Mouse (Mus musculus) brain, embryonic 14.5 days (tissue): ENCODE results near the gene Med22. TPM values are rescaled to one million over a fixed set of nuclear protein-coding genes. Genes with fewer than 3 reads are reported as not detected.
"Not testable (repeated sequence)": the region's sequence is repeated elsewhere in the genome, so short reads cannot be mapped to it uniquely, and the experiment has no call there.

Experiments
- DNase-seq: peaks from one replicate; pipeline ENCODE4 v3.0.0-alpha.2; 2011; ENCODE audit warnings: low read depth
- CTCF ChIP-seq: fragments of 200-500 bp; IDR thresholded peaks from 2 replicates; pipeline ENCODE4 v1.5.1; 2012; ENCODE audit warnings: inconsistent platforms, mild to moderate bottlenecking, moderate library complexity, borderline replicate concordance; ENCODE audit not compliant: insufficient read depth, insufficient read length; ENCODE audit errors: extremely low read depth
- POLR2A ChIP-seq: fragments of 200-500 bp; IDR thresholded peaks from 2 replicates; pipeline ENCODE4 v1.6.1; 2012; ENCODE audit warnings: mild to moderate bottlenecking, inconsistent platforms, borderline replicate concordance; ENCODE audit not compliant: poor library complexity, insufficient read depth, insufficient read length, severe bottlenecking; ENCODE audit errors: extremely low read depth
- polyA plus RNA-seq: library from polyadenylated mRNA; depleted of rRNA; stranded (reverse); fragments of >200 nt; gene quantifications from 2 replicates; pipeline ENCODE4 v1.2.3, GENCODE M21; 2012; rRNA removed

Gene Med22
- polyA plus RNA-seq, 1 experiment = 119 TPM

DNA sequence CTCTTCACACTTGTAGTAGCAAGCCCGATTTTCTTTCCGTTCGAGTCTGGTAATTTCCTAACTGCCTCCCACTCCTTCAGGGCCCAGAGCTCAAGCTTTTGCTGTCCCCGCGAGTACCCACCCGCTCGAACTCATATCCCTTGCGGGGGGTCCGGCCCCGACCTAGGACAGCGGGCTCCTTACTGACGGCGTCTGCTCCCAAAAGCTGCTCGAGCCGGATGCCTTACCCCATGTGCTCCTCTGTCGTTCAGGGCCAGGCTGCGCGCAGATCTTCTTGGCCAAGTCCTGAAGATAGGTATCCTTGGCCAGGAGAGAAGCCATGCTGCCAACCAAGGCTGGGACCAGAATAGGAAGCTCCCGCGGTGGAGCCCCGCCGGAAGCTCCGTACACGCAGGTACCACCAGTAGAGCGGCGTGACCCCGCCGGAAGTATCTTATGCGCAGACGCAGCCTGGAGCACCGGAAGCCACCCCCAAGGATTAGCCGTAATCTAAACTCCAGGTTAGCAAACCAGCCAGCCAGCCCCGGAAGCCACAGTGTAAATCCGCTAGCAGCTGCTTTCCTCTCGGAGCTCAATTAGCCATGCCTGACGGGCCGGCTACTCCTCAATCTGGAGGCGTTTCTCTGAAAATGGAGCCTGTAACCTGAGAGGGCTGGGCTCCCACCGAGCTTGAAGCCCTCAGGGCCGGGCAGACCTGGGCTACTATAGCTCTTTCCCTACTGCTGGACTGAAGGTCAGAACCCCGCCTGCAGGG, 7.8 kb downstream of the Med22 start, which contains the start of gene Surf6:
Gene Surf6 (minus strand): TSS at position 413 of the 754 bp plus-strand sequence.
- TF ChIP-seq CTCF = no peak
- TF ChIP-seq POLR2A = peak; percentile 20; the same call in 1 of the 2 replicates
- peak; percentile 99 for DNase-seq

DNA sequence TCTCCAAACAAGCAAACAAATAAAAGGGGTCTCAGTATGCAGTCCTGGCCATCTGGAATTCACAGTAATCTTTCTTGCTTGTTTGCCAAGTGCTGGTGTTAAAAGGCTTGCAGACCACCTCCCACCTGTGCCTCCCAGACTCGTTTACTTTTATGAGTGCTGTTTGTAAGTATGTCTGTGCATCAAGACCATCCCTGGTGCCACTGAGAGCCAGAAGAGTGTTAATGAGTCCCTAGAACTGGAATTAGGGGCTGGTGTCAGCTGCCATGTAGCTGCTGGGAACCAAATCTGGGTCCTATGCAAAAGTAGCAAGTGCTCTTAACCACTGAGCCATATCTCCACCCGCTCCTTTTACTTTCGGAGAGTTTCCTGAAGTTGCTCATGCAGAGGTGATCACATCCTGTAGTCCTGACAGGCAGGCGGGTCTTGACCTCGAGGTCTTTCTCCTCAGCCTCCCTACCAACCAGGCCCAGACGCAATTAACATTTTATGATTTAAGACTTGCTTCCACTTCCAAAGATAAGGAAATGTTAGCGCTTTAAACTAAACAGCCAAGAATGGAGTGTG, 8.6 kb downstream of the Med22 start:
- no peak for DNase-seq
- TF ChIP-seq CTCF = no peak
- no peak for TF ChIP-seq POLR2A

DNA sequence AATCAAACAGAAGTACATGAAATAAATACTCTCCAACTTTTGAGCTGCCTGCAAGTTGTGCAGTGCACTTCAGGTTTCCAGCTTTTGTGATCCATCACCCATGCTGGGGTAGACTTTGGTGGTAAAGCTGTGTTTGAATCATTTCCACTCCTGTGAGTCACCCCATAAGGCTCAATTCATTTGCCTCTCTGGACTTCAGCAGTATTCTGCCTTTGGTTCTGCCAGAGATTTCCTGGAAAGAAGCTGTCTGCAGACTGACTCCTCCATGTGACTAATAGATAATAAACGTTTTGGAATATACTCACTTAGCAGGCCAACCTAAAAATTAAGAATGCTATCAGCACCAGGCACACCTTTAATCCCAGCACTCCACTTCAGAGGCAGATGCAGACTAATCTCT, 9.7 kb downstream of the Med22 start:
- TF ChIP-seq CTCF (no peak), POLR2A (no peak)
- DNase-seq = no peak

DNA sequence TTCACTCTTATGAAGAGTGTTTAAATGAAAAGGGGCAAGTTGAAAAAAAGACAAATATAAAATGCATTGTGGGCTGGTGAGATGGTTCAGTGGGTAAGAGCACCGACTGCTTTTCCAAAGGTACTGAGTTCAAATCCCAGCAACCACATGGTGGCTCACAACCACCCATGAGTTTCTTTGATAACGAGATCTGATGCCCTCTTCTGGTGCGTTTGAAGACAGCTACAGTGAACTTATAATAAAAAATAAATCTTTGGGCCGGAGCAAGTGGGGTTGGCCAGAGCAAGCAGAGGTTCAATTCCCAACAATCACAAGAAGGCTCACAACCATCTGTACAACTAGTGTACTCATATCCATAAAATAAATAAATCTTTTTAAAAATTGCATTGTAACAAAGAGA, 14.6 kb downstream of the Med22 start:
- TF ChIP-seq CTCF (no peak), POLR2A (no peak)

DNA sequence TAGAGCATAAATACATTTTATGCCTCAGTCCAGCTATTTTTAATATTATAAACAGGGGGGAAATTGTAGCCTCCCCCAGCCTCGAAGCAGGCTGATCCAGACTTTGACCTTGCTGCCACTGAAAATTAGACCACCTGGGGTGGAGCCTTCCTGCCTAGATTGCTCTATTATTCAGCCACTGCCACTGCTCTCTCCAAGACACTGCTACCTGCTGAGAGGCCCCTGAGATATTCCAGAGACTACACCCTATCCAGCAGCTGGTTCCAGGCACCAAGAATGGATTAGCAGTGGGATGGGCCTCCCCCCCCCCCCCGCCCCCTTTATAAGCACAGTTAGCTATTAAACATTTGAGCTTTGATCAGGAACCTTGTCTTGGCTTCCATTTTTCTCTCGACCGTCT, 24.3 kb downstream of the Med22 start:
- DNase-seq = not testable (repeated sequence)

More for the DNA sequence above, 14.6 kb downstream of the Med22 start:
- no peak for DNase-seq

DNA sequence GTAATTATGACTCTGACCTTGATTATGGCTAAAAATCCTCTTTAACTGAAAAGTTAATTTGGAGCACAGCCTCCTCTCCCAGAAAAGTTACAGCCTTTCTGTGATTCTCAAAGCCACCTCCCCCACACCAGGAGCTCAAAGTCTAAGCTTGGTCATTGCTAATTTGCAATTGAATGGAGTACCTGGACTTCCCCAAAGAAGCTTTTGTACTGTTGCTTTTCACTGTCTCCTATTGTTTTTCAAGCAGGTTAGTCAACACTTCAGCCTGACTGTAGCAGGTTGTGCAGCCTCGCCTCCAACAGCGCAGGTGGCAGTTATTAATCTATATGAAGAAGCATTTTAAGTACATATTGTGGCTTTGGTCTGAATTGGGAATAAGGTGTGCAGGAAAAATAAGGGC, 24.9 kb downstream of the Med22 start:
- DNase-seq = not testable (repeated sequence)

DNA sequence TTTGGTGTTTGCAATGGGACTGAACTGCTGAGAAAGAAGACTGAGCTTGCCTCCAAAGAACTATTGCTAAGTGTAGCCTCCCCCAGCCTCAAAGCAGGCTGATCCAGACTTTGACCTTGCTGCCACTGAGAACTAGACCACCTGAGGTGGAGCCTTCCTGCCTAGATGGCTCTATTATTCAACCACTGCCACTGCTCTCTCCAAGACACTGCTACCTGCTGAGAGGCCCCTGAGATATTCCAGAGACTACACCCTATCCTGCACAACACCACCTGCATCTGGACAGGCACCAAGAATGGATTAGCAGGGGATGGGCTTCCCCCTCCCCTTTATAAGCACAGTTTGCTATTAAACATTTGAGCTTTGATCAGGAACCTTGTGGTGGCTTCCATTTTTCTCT, 31.9 kb downstream of the Med22 start:
- DNase-seq = no peak
- TF ChIP-seq POLR2A = no peak
- TF ChIP-seq CTCF = no peak

DNA sequence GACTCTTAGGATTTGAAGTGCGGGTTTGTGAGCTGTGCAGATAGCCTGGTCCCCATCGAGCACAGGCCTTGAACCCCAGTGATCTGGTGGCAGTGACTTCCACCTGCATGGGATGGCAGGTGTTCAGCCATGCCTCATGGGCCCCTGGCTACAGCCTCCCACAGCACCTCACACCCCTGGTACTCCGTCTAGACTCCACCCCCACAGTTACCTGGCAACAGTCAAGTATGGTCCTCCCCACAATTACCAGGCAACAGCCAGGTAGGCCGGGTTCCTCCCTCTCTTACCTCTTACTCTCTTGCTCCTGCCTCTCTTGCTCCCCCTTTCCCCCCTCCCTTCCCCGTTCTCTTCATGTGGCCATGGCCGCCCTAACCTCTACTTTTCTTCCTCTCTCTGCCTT, 39.8 kb downstream of the Med22 start:
- TF ChIP-seq CTCF (no peak), POLR2A (no peak)
- DNase-seq = no peak

DNA sequence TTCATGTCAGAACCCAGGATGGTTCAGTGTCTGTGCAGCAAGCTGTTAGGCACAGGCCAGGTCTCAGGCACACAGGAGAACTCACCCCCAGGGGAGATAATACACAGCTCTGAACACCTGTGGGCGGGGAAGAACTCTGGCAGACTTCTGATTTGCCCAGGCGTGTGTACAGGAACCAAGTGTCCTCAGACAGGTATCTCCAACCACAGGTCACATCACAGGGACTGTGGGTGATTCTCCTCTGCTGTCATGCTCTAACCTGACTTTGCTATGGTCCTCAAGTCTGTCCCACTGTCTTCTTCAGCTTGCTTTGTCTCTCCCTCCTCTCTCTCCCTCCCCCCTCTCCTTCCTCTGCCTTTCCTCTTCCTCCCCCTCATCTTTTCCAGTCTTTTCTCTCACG, 45.6 kb downstream of the Med22 start, which contains the start of gene Abo:
Gene Abo (minus strand): TSS at position 101 of the 400 bp plus-strand sequence.
- TF ChIP-seq CTCF (no peak), POLR2A (no peak)
- no peak for DNase-seq

DNA sequence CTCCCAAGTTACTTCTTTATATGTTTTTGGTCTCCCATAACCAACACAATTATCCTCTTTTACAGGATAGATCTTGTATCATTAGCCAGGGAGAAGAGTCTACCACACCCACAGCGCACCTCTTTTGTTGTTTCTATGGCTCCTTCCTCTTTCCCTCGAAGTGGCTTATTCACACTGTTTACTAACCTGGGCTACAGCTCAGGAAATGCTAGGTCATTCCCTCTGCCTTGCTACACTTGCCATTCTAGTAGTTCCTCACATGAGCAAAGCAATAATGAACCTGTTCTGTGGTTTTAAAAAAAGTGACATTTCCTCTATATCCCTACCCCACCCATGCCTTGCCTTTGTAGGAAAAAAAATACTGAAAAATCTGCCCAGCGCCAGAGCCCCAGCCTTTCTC, 47.6 kb downstream of the Med22 start:
- TF ChIP-seq CTCF (no peak), POLR2A (no peak)
- no peak for DNase-seq

Other genes starting within 250 kb of the Med22 start
- not detected in 2 replicates for gene Lcn4, start 239.4 kb downstream of the Med22 start, polyA plus RNA-seq
- gene Abo, start 45.7 kb downstream of the Med22 start, polyA plus RNA-seq = not detected in 2 replicates
- 24.6 and 30.1 TPM in 2 replicates for gene Surf6, start 7.8 kb downstream of the Med22 start, polyA plus RNA-seq
- 1,440 and 1,580 TPM in 2 replicates for gene Rpl7a, start 87 bp upstream of the Med22 start, polyA plus RNA-seq
- gene Surf2, start 5.7 kb upstream of the Med22 start, polyA plus RNA-seq = 51.2 and 56.7 TPM in 2 replicates
- gene Surf1, start 5.9 kb upstream of the Med22 start, polyA plus RNA-seq = 60.6 and 68.5 TPM in 2 replicates
- gene Surf4, start 23.3 kb upstream of the Med22 start, polyA plus RNA-seq = 97.7 and 102 TPM in 2 replicates
- 0.21 and 0.23 TPM in 2 replicates for gene Stkld1, start 23.4 kb upstream of the Med22 start, polyA plus RNA-seq
- gene Rexo4, start 53.7 kb upstream of the Med22 start, polyA plus RNA-seq = 40.8 and 46.6 TPM in 2 replicates
- gene Adamts13, start 62.7 kb upstream of the Med22 start, polyA plus RNA-seq = 0.12 TPM in 1 of 2 replicates, not detected in the other
- gene Cacfd1, start 99.2 kb upstream of the Med22 start, polyA plus RNA-seq = 95.9 and 110 TPM in 2 replicates
- 7.2 and 8.2 TPM in 2 replicates for gene Slc2a6, start 117.3 kb upstream of the Med22 start, polyA plus RNA-seq
- gene Mymk, start 161.5 kb upstream of the Med22 start, polyA plus RNA-seq = 0.26 and 0.73 TPM in 2 replicates
- gene Adamtsl2, start 168.7 kb upstream of the Med22 start, polyA plus RNA-seq = 12.1 and 14.3 TPM in 2 replicates
- 5.6 and 7.2 TPM in 2 replicates for gene Fam163b, start 231.8 kb upstream of the Med22 start, polyA plus RNA-seq